Mouse (Mus musculus): ENCODE results near the gene Crtap. TPM values are rescaled to one million over a fixed set of nuclear protein-coding genes. Genes with fewer than 3 reads are reported as not detected.

Gene Crtap
- total and polyA plus RNA-seq, 3 experiments, result 17.8 to 27.7 (median 19.2) TPM

DNA sequence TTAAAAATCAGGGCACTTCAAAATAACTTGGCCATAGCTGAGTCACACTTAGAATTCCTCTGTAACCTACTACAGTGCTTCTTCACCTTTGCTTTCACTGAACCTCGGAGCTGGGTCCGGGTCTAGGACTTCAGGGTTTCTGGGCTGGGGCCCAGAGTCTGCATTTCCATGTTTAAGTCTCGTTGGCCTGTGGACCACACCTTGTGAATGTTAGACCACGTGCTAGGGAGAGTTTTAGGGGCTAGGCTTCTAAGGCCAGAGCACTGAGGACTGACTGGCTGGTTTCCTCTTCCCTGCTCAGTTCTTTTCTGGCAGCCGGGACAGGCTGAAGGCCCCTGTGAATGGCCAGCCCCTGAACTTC lies 10.1 kb upstream of the Crtap start:
- dilution Hi-C loops (cut with MboI; ENCODE audit: extremely low pct_ligation_motif_present, extremely low pct_unique_long_range_greater_than_20kb, low sequenced_read_pairs), result no loop called here

GRCm38 (mm10) chr9:114399680-114400079 lies 9.2 kb upstream of the Crtap start:
- no peak overlapping the region for H3K9ac ChIP-seq (ENCODE audit: insufficient read depth, low read depth)
- no peak overlapping the region for H3K27ac ChIP-seq (ENCODE audit: insufficient read depth, low read depth)
- DNase-seq (ENCODE audit: extremely low read depth), result no peak
- TF ChIP-seq BHLHE40 (IDR thresholded peaks at IDR 0.05; ENCODE audit: low read depth, low read length) (no peak), CHD2 (IDR thresholded peaks at IDR 0.05; ENCODE audit: low read length) (no peak), NELFE (IDR thresholded peaks at IDR 0.05; ENCODE audit: low read depth, low read length) (no peak), MAZ (IDR thresholded peaks at IDR 0.05; ENCODE audit: low read depth, low read length) (no peak), TCF12 (IDR thresholded peaks at IDR 0.05; ENCODE audit: low read depth, low read length) (no peak), NRF1 (IDR thresholded peaks at IDR 0.05; ENCODE audit: low read depth, low read length) (no peak), E2F4 (IDR thresholded peaks at IDR 0.05; ENCODE audit: insufficient replicate concordance, low read depth, low read length) (no peak), IRF4 (IDR thresholded peaks at IDR 0.05; ENCODE audit: low read depth, low read length) (no peak)
- dilution Hi-C loops (cut with MboI; ENCODE audit: extremely low pct_ligation_motif_present, extremely low pct_unique_long_range_greater_than_20kb, low sequenced_read_pairs), result no loop called here
- H3K4me2 ChIP-seq (ENCODE audit: insufficient read depth, low read depth, poor library complexity, severe bottlenecking), result no peak overlapping the region
- H3K79me2 ChIP-seq (replicated peaks; ENCODE audit: control insufficient read depth, extremely low read depth, insufficient read depth, poor library complexity, severe bottlenecking), result peaks cover 27% of the 10 kb centered on the region
- H3K27me3 ChIP-seq (replicated peaks), result no peaks in the 10 kb centered on the region
- H3K4me1 ChIP-seq (ENCODE audit: control insufficient read depth in 1 of 2, insufficient read depth in 2 of 2), result peaks cover 0 to 16% of the 10 kb centered on the region in 2 experiments; a peak in 2 of 4 replicates
- H3K9me3 ChIP-seq (replicated peaks; ENCODE audit: low read length), result no peaks in the 10 kb centered on the region
- H3K36me3 ChIP-seq (replicated peaks in 1 of 2; ENCODE audit: control insufficient read depth in 1 of 2, insufficient read depth in 1 of 2, low read length in 1 of 2), result peaks cover 9 to 13% of the 10 kb centered on the region in 2 experiments
- H3K4me3 ChIP-seq (replicated peaks in 1 of 3; ENCODE audit: low read depth in 2 of 3, low read length in 2 of 3, poor library complexity in 1 of 3), result no peak overlapping the region
- in situ Hi-C loops (cut with MboI; ENCODE audit: low pct_ligation_motif_present, low pct_unique_long_range_greater_than_20kb, low sequenced_read_pairs), result no loop called here

More for the DNA sequence above, 10.1 kb upstream of the Crtap start:
- Histone ChIP-seq H3K79me2 (replicated peaks; ENCODE audit: control insufficient read depth, extremely low read depth, insufficient read depth, poor library complexity, severe bottlenecking) (peaks cover 33% of the 10 kb centered on the region), H3K4me3 (replicated peaks in 1 of 3; ENCODE audit: low read depth in 2 of 3, low read length in 2 of 3, poor library complexity in 1 of 3) (peak overlapping the region; percentile 78 to 92 (median 81)), H3K4me1 (ENCODE audit: control insufficient read depth in 1 of 2, insufficient read depth in 2 of 2) (peaks cover 0 to 13% of the 10 kb centered on the region in 2 experiments; a peak in 2 of 4 replicates), H3K4me2 (ENCODE audit: insufficient read depth, low read depth, poor library complexity, severe bottlenecking) (peak overlapping the region; percentile 55), H3K9me3 (replicated peaks; ENCODE audit: low read length) (no peaks in the 10 kb centered on the region), H3K27ac (ENCODE audit: insufficient read depth, low read depth) (peak overlapping the region; percentile 26; the same call in 1 of the 2 replicates), H3K27me3 (replicated peaks) (no peaks in the 10 kb centered on the region), H3K9ac (ENCODE audit: insufficient read depth, low read depth) (peak overlapping the region; percentile 76), H3K36me3 (replicated peaks in 1 of 2; ENCODE audit: control insufficient read depth in 1 of 2, insufficient read depth in 1 of 2, low read length in 1 of 2) (peaks cover 18 to 21% of the 10 kb centered on the region in 2 experiments)
- DNase-seq (ENCODE audit: extremely low read depth), result no peak
- in situ Hi-C loops (cut with MboI; ENCODE audit: low pct_ligation_motif_present, low pct_unique_long_range_greater_than_20kb, low sequenced_read_pairs), result no loop called here
- TF ChIP-seq MAZ (IDR thresholded peaks at IDR 0.05; ENCODE audit: low read depth, low read length), result no peak
- TF ChIP-seq KAT2A (IDR thresholded peaks at IDR 0.05; ENCODE audit: insufficient replicate concordance, low read length), result no peak
- peak; percentile 96 for TF ChIP-seq MYC (IDR thresholded peaks at IDR 0.05; ENCODE audit: low read depth, low read length)
- TF ChIP-seq POLR2AphosphoS2 (IDR thresholded peaks at IDR 0.05; ENCODE audit: low read depth, low read length), result no peak
- no peak for TF ChIP-seq ZKSCAN1 (IDR thresholded peaks at IDR 0.05; ENCODE audit: borderline replicate concordance, low read depth, low read length)
- TF ChIP-seq USF1 (IDR thresholded peaks at IDR 0.05; ENCODE audit: low read depth, low read length), result no peak
- TF ChIP-seq POLR2A (IDR thresholded peaks at IDR 0.05; ENCODE audit: low read depth, low read length), result no peak; the same call in 1 of the 2 replicates
- no peak for TF ChIP-seq ETS1 (conservative IDR thresholded peaks at IDR 0.05; ENCODE audit: low read depth, low read length)
- no peak for TF ChIP-seq NRF1 (IDR thresholded peaks at IDR 0.05; ENCODE audit: low read depth, low read length)
- TF ChIP-seq ELF1 (IDR thresholded peaks at IDR 0.05; ENCODE audit: low read depth, low read length), result no peak
- no peak for TF ChIP-seq PAX5 (IDR thresholded peaks at IDR 0.05; ENCODE audit: low read length)
- no peak for TF ChIP-seq SMC3 (IDR thresholded peaks at IDR 0.05; ENCODE audit: low read depth, low read length)
- TF ChIP-seq TBP (conservative IDR thresholded peaks at IDR 0.05; ENCODE audit: low read depth, low read length), result peak; percentile 53; the same call in 1 of the 2 replicates
- 0 out of 2 replicates have a peak, but pooled peaks have one; percentile 36 for TF ChIP-seq CHD2 (IDR thresholded peaks at IDR 0.05; ENCODE audit: low read length)
